Mouse (Mus musculus) C2C12 (cell line): ENCODE measurements at regions not wholly inside any gene's neighbourhood (a gene's known extent, or its start where the extent isn't known, plus 50 kb on each side); places are given as distances from the start of the nearest gene placed in this dataset.

Source experiments
- CTCF ChIP-seq: IDR thresholded peaks from one replicate; pipeline ENCODE4 v1.5.1; 2011; ENCODE audit not compliant: control insufficient read depth, insufficient read depth, insufficient read length
- MYOG ChIP-seq: IDR thresholded peaks from one replicate; pipeline ENCODE4 v1.6.1; 2011; ENCODE audit not compliant: control insufficient read depth, insufficient read length; ENCODE audit errors: extremely low read depth

GRCm38 (mm10) chr4:64768610-64769009 is 355.4 kb upstream of the Pappa start:
- TF ChIP-seq CTCF (no peak), MYOG (no peak)
